Mouse (Mus musculus): ENCODE measurements around the gene Col18a1.

DNA sequence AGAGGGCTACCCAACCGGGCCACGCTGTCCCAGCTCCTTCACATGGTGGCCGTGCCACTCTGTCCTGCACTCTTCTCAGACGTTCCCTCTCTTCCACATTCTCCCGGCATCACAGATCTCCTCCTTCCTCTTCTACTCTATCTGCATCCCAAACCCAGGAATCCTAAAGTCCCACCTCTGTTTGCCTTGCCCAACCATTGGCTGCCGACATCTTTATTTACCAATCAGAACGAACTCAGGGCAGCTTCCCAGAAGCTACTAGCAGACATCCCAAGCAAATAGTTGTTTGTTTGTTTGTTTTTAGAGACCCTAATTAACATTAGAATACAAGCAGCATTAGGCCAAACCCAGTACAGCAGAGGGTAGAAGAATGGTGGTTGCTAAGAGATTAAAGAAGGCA, 12.3 kb upstream of the Col18a1 start:
- no peak for TF ChIP-seq TCF3 (IDR thresholded peaks at IDR 0.05; ENCODE audit: insufficient read length, low read depth)
- no peak for TF ChIP-seq MAX (IDR thresholded peaks at IDR 0.05; ENCODE audit: low read depth)
- no peak for TF ChIP-seq POLR2AphosphoS2 (IDR thresholded peaks at IDR 0.05; ENCODE audit: insufficient read length, low read depth)
- no peak for TF ChIP-seq POLR2A (IDR thresholded peaks at IDR 0.05; ENCODE audit: insufficient read length, low read depth)
- no peak for TF ChIP-seq TCF12 (IDR thresholded peaks at IDR 0.05; ENCODE audit: insufficient read depth, poor library complexity, severe bottlenecking)
- TF ChIP-seq MYOG (IDR thresholded peaks at IDR 0.05; ENCODE audit: control insufficient read depth in 1 of 3, insufficient read depth in 1 of 3, insufficient read length in 2 of 3, low read depth in 2 of 3): no peak
- TF ChIP-seq REST (IDR thresholded peaks at IDR 0.05; ENCODE audit: insufficient read depth, insufficient read length): no peak
- TF ChIP-seq USF1 (IDR thresholded peaks at IDR 0.05; ENCODE audit: low read depth): no peak
- no peak for TF ChIP-seq CEBPB (IDR thresholded peaks at IDR 0.05; ENCODE audit: insufficient read depth, poor library complexity, severe bottlenecking)

Measured in myocyte (in vitro differentiated cells).